Mouse (Mus musculus) kidney, adult 2 months (tissue): ENCODE results near the gene Tspan18. TPM values are rescaled to one million over a fixed set of nuclear protein-coding genes. Genes with fewer than 3 reads are reported as not detected.

Experiments used
- DNase-seq: peaks from one replicate; pipeline ENCODE4 v3.0.0; 2021
- H3K27ac ChIP-seq: fragments of 200-500 bp; 2 replicates; pipeline ENCODE4 v1.5.1; 2012; ENCODE audit warnings: low read depth, low read length, control low read depth, inconsistent platforms; ENCODE audit not compliant: insufficient read depth
- H3K27me3 ChIP-seq: fragments of 200-500 bp; replicated peaks from 2 replicates; pipeline ENCODE4 v1.6.1; 2012; ENCODE audit warnings: mild to moderate bottlenecking, moderate library complexity, low read length, inconsistent platforms; ENCODE audit not compliant: control insufficient read depth, insufficient read depth
- H3K36me3 ChIP-seq: fragments of 200-500 bp; 2 replicates; pipeline ENCODE4 v1.6.1; 2012; ENCODE audit warnings: mild to moderate bottlenecking, moderate library complexity, low read length, inconsistent platforms; ENCODE audit not compliant: control insufficient read depth, insufficient read depth
- H3K4me1 ChIP-seq: fragments of 200-500 bp; 2 replicates; pipeline ENCODE4 v1.6.1; 2011; ENCODE audit warnings: low read length; ENCODE audit not compliant: control insufficient read depth, insufficient read depth
- H3K4me3 ChIP-seq: fragments of 200-500 bp; 2 replicates; pipeline ENCODE4 v1.5.1; 2011; ENCODE audit warnings: mild to moderate bottlenecking, low read depth, low read length, control low read depth; ENCODE audit not compliant: insufficient read depth
- CTCF ChIP-seq: fragments of 200-500 bp; conservative IDR thresholded peaks from 2 replicates; pipeline ENCODE4 v1.5.1; 2011; ENCODE audit warnings: low read depth, mild to moderate bottlenecking, control low read depth, low read length, moderate library complexity, mixed read lengths; ENCODE audit not compliant: insufficient read depth, insufficient read length
- POLR2A ChIP-seq: fragments of 200-500 bp; IDR thresholded peaks from one replicate; pipeline ENCODE4 v1.6.1; 2011; ENCODE audit warnings: low read depth, low read length, control low read depth
- WGBS: fragments of 180-500 bp; shearing (Covaris S2); methylation state at CpG from one replicate; pipeline ENCODE4 v1.1.7; 2018; 5-methylcytosine and 5-hydroxymethylcytosine counted together
- polyA plus RNA-seq: library from polyadenylated mRNA; depleted of rRNA; stranded (reverse); fragments of >200 nt; gene quantifications from 2 replicates; pipeline ENCODE4 v1.2.3, GENCODE M21; 2012; rRNA removed

The Tspan18 gene
- 18.9 and 20.9 TPM in 2 replicates for polyA plus RNA-seq

DNA sequence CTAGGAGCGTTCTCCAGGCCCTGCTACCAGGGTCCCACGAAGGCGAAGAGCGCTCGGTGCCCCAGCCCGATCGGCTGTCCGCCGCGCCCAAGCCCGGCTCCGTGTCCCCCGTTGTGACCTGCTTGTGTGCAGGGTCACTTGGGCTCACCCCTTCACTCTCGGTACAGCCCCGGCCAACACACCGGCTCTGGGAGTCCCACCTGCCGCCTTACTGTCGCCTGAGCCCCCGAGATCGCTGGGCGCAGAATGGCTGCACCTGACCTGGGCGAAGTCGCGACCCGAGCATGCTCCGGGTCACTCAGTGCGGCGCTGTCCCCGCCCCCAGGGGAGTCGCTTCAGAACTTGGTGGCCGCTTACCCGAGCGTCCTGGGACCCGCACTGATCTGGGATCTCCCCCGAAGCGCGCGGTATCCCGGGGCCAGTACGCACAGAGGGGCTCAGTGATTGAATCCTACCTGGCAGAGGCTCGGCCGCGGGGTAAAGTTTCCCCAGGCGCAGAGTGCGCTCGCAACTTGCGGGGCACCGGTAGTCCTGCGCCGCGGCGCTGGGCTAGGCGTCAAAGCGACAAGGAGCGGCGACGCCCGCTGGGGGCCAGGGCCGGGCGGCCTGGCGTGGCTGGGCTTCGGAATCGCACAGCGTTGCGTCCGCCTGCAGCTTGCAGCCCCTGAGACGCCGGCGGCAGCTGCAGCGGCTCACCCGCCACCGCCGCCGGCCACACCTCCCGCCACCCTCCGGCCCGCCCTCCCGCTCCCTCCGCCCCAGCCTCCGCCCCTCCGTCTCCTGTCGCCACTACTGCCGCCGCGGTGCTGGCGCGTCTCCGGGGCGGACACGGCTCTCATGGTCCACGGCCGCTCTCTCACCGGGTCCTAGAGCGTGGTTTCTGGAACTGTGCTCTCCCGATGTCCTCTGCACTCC, at the start of gene Tspan18:
Tspan18 (minus strand) TSS at position 689 of the 915 bp plus-strand sequence.
- H3K4me1 ChIP-seq, result peaks cover 2% of the 10 kb centered on the region; the same call in 1 of the 2 replicates
- 0 out of 2 replicates have a peak within 1 kb of the TSS, but pooled peaks have one; percentile 7 for H3K27ac ChIP-seq
- TF ChIP-seq POLR2A, result no peak
- no peak for TF ChIP-seq CTCF
- under 1% methylated on average over 93 of the region's 95 CpGs for WGBS
- H3K4me3 ChIP-seq, result peak within 1 kb of the TSS; percentile 65
- H3K36me3 ChIP-seq, result no peaks in the 10 kb centered on the region
- peak; percentile 78 for DNase-seq
- no peaks in the 10 kb centered on the region for H3K27me3 ChIP-seq

DNA sequence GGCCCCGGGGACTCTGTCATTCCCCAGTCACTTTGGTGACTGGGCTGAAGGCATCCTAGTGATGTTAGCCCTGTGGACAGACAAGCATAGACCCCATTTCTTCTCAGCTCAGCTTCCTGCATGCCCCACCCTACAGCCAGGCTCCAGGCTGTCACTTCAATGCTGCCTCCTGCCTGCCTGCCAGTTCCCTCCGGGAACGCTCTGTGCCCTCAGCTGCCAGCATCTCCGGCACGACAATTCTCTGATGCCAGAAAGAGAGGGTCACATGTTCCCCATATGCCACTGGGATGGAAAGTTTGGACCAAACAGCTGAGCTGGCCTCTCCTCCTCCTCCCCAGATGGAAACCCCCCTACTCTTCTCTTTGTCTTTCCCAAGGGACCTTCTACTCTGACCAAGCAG, 49.5 kb upstream of the Tspan18 start:
- TF ChIP-seq POLR2A, result no peak
- no peak for TF ChIP-seq CTCF
- DNase-seq, result no peak
- no peak overlapping the region for H3K4me3 ChIP-seq
- 81% methylated on average over 5 of the region's 5 CpGs for WGBS
- no peaks in the 10 kb centered on the region for H3K27me3 ChIP-seq
- no peaks in the 10 kb centered on the region for H3K36me3 ChIP-seq
- no peak overlapping the region for H3K27ac ChIP-seq
- no peaks in the 10 kb centered on the region for H3K4me1 ChIP-seq

DNA sequence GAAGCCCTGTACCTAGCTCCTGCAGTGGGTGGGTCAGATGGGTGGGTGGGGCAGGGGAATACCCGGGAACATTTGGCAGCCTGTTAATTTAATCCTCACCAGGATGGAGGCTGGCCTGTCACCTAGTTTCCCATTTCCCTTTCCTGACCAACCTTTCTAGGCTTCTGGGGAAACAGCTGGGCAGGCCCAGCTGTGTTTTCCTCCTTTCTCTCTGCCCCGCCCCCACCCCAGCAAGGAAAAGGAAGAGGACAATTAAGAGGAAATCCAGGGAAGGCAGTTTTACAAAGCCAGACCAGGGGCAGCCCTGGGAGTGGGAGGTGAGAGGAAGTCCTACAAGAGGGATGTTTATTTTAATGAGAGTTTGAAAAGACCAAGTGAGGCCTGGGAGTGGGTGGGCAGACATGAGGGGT, 46.4 kb upstream of the Tspan18 start:
- DNase-seq, result peak; percentile 16
- no peaks in the 10 kb centered on the region for H3K36me3 ChIP-seq
- TF ChIP-seq CTCF (no peak), POLR2A (no peak)
- no peaks in the 10 kb centered on the region for H3K27me3 ChIP-seq
- no peak overlapping the region for H3K4me3 ChIP-seq
- no peaks in the 10 kb centered on the region for H3K4me1 ChIP-seq
- H3K27ac ChIP-seq, result no peak overlapping the region
- WGBS, result 18% methylated on average over 2 of the region's 2 CpGs

DNA sequence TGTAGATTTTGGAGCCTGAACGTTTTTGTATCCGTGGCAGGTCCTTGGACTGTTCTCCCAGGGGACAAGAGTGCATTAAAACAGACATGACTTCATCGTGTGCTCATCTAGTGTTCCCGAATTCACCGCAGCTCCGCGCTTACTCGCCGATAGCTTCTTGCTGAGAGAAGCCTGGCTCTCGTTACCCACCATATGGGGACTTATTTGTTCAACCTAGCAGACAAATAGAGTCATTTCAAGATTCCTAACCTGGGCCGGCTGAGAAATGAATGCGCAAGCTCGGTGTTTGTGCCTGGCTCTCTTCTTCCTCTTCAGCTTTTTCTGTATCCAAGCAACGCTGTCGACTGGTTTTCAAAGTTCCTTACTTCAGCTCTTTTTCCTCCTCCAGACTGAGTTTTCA, 43.5 kb upstream of the Tspan18 start:
- Histone ChIP-seq H3K27me3 (no peaks in the 10 kb centered on the region), H3K4me1 (no peaks in the 10 kb centered on the region), H3K27ac (no peak overlapping the region), H3K4me3 (no peak overlapping the region), H3K36me3 (no peaks in the 10 kb centered on the region)
- 71% methylated on average over 15 of the region's 15 CpGs for WGBS
- no peak for DNase-seq
- TF ChIP-seq CTCF (no peak), POLR2A (no peak)

- no peak overlapping the region for H3K4me3 ChIP-seq
- WGBS, result 92% methylated on average over 3 of the region's 3 CpGs
- H3K4me1 ChIP-seq, result no peaks in the 10 kb centered on the region
- no peak for TF ChIP-seq CTCF
- no peak for TF ChIP-seq POLR2A
- no peak for DNase-seq
- H3K36me3 ChIP-seq, result no peaks in the 10 kb centered on the region
- H3K27ac ChIP-seq, result no peak overlapping the region
- no peaks in the 10 kb centered on the region for H3K27me3 ChIP-seq
Observed at GRCm38 (mm10) chr2:93377157-93377556, 42.9 kb upstream of the Tspan18 start.

GRCm38 (mm10) chr2:93372872-93373271, 38.6 kb upstream of the Tspan18 start:
- Histone ChIP-seq H3K36me3 (no peaks in the 10 kb centered on the region), H3K27ac (no peak overlapping the region), H3K4me3 (no peak overlapping the region), H3K4me1 (no peaks in the 10 kb centered on the region), H3K27me3 (no peaks in the 10 kb centered on the region)
- WGBS, result 96% methylated on average over 10 of the region's 10 CpGs
- DNase-seq, result no peak
- TF ChIP-seq CTCF (no peak), POLR2A (no peak)

DNA sequence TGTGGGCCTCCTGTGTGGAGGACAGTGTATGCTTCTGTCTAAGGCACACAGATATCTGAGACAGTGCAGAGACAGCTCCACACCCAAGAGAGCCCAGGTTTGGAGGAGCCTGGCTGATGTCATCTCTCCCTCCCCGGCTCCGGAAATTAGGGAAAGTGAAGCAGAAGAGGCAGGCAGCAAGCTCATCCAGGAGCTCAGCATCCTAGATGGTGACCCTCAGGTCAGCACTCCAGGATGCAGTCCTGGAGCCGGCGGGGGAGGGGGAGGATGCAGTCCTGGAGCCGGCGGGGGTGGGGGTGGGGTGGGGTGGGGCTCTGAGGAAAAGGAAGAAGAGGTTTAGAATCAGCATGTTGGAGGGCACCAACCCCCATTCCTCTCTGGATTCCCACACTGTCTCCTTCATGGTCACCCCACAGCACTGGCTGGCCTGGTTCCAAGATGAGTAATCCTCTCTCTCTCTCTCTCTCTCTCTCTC, 37.8 kb upstream of the Tspan18 start:
- no peak overlapping the region for H3K4me3 ChIP-seq
- DNase-seq, result no peak
- TF ChIP-seq POLR2A, result no peak
- TF ChIP-seq CTCF, result no peak
- H3K27ac ChIP-seq, result no peak overlapping the region
- no peaks in the 10 kb centered on the region for H3K4me1 ChIP-seq
- WGBS, result 16% methylated on average over 6 of the region's 6 CpGs
- no peaks in the 10 kb centered on the region for H3K27me3 ChIP-seq
- no peaks in the 10 kb centered on the region for H3K36me3 ChIP-seq

DNA sequence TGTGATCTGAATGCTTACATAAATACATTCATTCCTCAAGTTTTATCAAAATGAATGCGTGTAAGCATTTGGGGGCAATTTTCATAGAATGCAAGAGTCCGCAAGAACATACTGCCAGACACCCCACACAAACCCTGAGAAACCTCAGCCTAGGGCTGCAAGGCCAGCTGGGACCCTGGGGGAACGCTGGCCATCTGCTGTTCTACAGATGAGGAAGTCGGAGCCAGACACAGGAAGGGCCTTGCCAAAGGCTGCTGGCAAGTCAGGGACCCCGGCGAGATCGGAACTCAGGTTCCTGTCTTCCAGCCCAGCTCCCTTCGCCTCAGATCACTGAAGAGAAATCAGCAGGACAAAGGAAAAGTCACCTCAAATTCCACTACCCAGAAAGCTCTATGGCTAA, 34.6 kb upstream of the Tspan18 start:
- H3K4me1 ChIP-seq, result no peaks in the 10 kb centered on the region
- 78% methylated on average over 8 of the region's 8 CpGs for WGBS

More for the DNA sequence above, 34.6 kb upstream of the Tspan18 start:
- H3K36me3 ChIP-seq, result no peaks in the 10 kb centered on the region
- no peak overlapping the region for H3K27ac ChIP-seq
- H3K27me3 ChIP-seq, result no peaks in the 10 kb centered on the region
- no peak overlapping the region for H3K4me3 ChIP-seq
- DNase-seq, result no peak
- TF ChIP-seq CTCF, result no peak
